Comparison of ENCODE assay signal across 31 mouse cellular contexts in genomic region chr6:89538102-89538751, GRCm38 (mm10). TPM values are rescaled to one million over a fixed set of nuclear protein-coding genes. Genes with fewer than 3 reads are reported as not detected.
DNase-seq lines count a peak whose midpoint lies in the region; ATAC-seq and TF ChIP-seq lines count a peak whose summit lies in the region.
"Had no signal": no experiment of that assay in that cellular context is flagged by ENCODE, and none has a peak within 500 bp of the region (broad histone marks: within the 10 kb centered on the region; RNA-seq: fewer than 3 reads in every experiment).

No protein-coding gene starts in this region.

- H3K9ac ChIP-seq in liver, embryonic 13.5 days, result no peak overlapping the region
- H3K9ac ChIP-seq: embryonic facial prominence, embryonic 13.5 days; forebrain, embryonic 15.5 days; heart, embryonic 12.5 days; hindbrain, embryonic 15.5 days; intestine, embryonic 15.5 days; neural tube, embryonic 13.5 days had no signal

- H3K27me3 ChIP-seq in G1E (ENCODE audit: insufficient read depth, low read length) (no peaks in the 10 kb centered on the region), myocyte (ENCODE audit: control insufficient read depth, insufficient read depth, insufficient read length) (no peaks in the 10 kb centered on the region)
- no peaks in the 10 kb centered on the region for H3K27me3 ChIP-seq in liver, embryonic 13.5 days
- H3K27me3 ChIP-seq: embryonic facial prominence, embryonic 13.5 days; forebrain, embryonic 15.5 days; heart, embryonic 12.5 days; hindbrain, embryonic 15.5 days; intestine, embryonic 15.5 days; neural tube, embryonic 13.5 days had no signal

- no peaks in the 10 kb centered on the region for H3K9me3 ChIP-seq in G1E (replicated peaks)
- H3K9me3 ChIP-seq in liver, embryonic 13.5 days (replicated peaks), result no peaks in the 10 kb centered on the region
- H3K9me3 ChIP-seq: embryonic facial prominence, embryonic 13.5 days; forebrain, embryonic 10.5 days; forebrain, embryonic 15.5 days; heart, embryonic 12.5 days; hindbrain, embryonic 10.5 days; hindbrain, embryonic 15.5 days; intestine, embryonic 15.5 days; midbrain, embryonic 10.5 days; neural tube, embryonic 13.5 days had no signal

- H3K4me1 ChIP-seq in G1E (ENCODE audit: insufficient read depth, low read depth, low read length), result peaks cover 10% of the 10 kb centered on the region
- peaks cover 11% of the 10 kb centered on the region for H3K4me1 ChIP-seq in liver, embryonic 13.5 days (replicated peaks)
- H3K4me1 ChIP-seq: embryonic facial prominence, embryonic 13.5 days; forebrain, embryonic 10.5 days; forebrain, embryonic 15.5 days; hindbrain, embryonic 10.5 days; hindbrain, embryonic 15.5 days; intestine, embryonic 15.5 days; midbrain, embryonic 10.5 days; neural tube, embryonic 13.5 days had no signal

- no peak for TF ChIP-seq CTCF in G1E (IDR thresholded peaks at IDR 0.05; ENCODE audit: low read depth, low read length)

- H3K36me3 ChIP-seq in G1E (replicated peaks) (no peaks in the 10 kb centered on the region), myocyte (ENCODE audit: control insufficient read depth, insufficient read depth) (no peaks in the 10 kb centered on the region)
- H3K36me3 ChIP-seq in liver, embryonic 13.5 days, result no peaks in the 10 kb centered on the region
- H3K36me3 ChIP-seq: embryonic facial prominence, embryonic 13.5 days; forebrain, embryonic 10.5 days; forebrain, embryonic 15.5 days; heart, embryonic 12.5 days; hindbrain, embryonic 10.5 days; hindbrain, embryonic 15.5 days; intestine, embryonic 15.5 days; neural tube, embryonic 13.5 days had no signal

- peak; percentile 49 for ATAC-seq in G1E (ENCODE audit: extremely low read depth, insufficient number of reproducible peaks, low FRiP score, poor library complexity, severe bottlenecking)
- peak; percentile 76 for ATAC-seq in liver, embryonic 13.5 days (ENCODE audit: low read depth)
- ATAC-seq: forebrain, embryonic 15.5 days; intestine, embryonic 15.5 days; midbrain, embryonic 16.5 days had no signal

- DNase-seq in 416B (ENCODE audit: low read depth) (peak; percentile 80), G1E (ENCODE audit: low spot score) (no peak)
- peak; percentile 10 for DNase-seq in liver, embryonic 13.5 days
- no peak for DNase-seq in neural tube, embryonic 10.5 days (ENCODE audit: extremely low spot score, low spot score)
- no peak for DNase-seq in T-cell, adult 2 months (ENCODE audit: low spot score)
- DNase-seq: adrenal gland, postnatal 10 days; cerebellum, adult 11 months; cerebellum, adult 9-10 months; gastrocnemius, postnatal 25 days; heart, adult 18-20 months; kidney, adult 8-10 months; kidney, postnatal 4 days; left cerebral cortex, postnatal 4 days; lung, adult 2 months; lung, postnatal 10 days; right cerebral cortex, postnatal 4 days; thymus, adult 2 months; thymus, postnatal 36 days had no signal

- H3K27ac ChIP-seq in liver, embryonic 13.5 days, result no peak overlapping the region
- H3K27ac ChIP-seq: embryonic facial prominence, embryonic 13.5 days; forebrain, embryonic 10.5 days; forebrain, embryonic 15.5 days; hindbrain, embryonic 10.5 days; hindbrain, embryonic 15.5 days; intestine, embryonic 15.5 days; kidney, postnatal 0 days; macrophage; midbrain, embryonic 10.5 days; neural tube, embryonic 13.5 days had no signal

- H3K4me3 ChIP-seq in G1E (ENCODE audit: low read depth, low read length), result no peak overlapping the region
- H3K4me3 ChIP-seq in liver, embryonic 13.5 days (replicated peaks), result no peak overlapping the region
- no peak overlapping the region for H3K4me3 ChIP-seq in myocyte
- H3K4me3 ChIP-seq: embryonic facial prominence, embryonic 13.5 days; forebrain, embryonic 10.5 days; forebrain, embryonic 15.5 days; heart, embryonic 12.5 days; hindbrain, embryonic 10.5 days; hindbrain, embryonic 15.5 days; intestine, embryonic 15.5 days; midbrain, embryonic 10.5 days; neural tube, embryonic 13.5 days had no signal

- H3ac ChIP-seq in myocyte (ENCODE audit: control insufficient read depth, insufficient read length), result no peak overlapping the region

- no peak for TF ChIP-seq POLR2A in myocyte (IDR thresholded peaks at IDR 0.05; ENCODE audit: insufficient read length, low read depth)

- H3K4me2 ChIP-seq in liver, embryonic 13.5 days, result no peak overlapping the region
- no peak overlapping the region for H3K4me2 ChIP-seq in myocyte (ENCODE audit: low read depth)
- H3K4me2 ChIP-seq: embryonic facial prominence, embryonic 13.5 days; forebrain, embryonic 15.5 days; heart, embryonic 12.5 days; hindbrain, embryonic 15.5 days; intestine, embryonic 15.5 days; neural tube, embryonic 13.5 days had no signal

- 5% methylated on average over 1 of the region's 1 CpGs for WGBS in liver, embryonic 13.5 days (ENCODE audit: insufficient replicate concordance)

- no peaks in the 10 kb centered on the region for H3K79me2 ChIP-seq in myocyte (ENCODE audit: control insufficient read depth, insufficient read depth)

TF ChIP-seq in myocyte, 11 proteins besides CTCF, POLR2A, EP300 and RAD21:
- no peak for TF ChIP-seq SRF (IDR thresholded peaks at IDR 0.05; ENCODE audit: control insufficient read depth, insufficient read length, low read depth)
- no peak for TF ChIP-seq TCF3 (IDR thresholded peaks at IDR 0.05; ENCODE audit: insufficient read length, low read depth)
- no peak for TF ChIP-seq POLR2AphosphoS2 (IDR thresholded peaks at IDR 0.05; ENCODE audit: insufficient read length, low read depth)
- TF ChIP-seq CEBPB (IDR thresholded peaks at IDR 0.05; ENCODE audit: insufficient read depth, poor library complexity, severe bottlenecking), result 0 out of 2 replicates have a peak, but pooled peaks have one; percentile 5
- no peak for TF ChIP-seq TCF12 (IDR thresholded peaks at IDR 0.05; ENCODE audit: insufficient read depth, poor library complexity, severe bottlenecking)
TF ChIP-seq in myocyte: peak in this region for 1.

RNA-seq across cellular contexts. Expression of gene Chchd6, which starts 57.2 kb away (rescaled TPM):
- 7.1 and 9.0 TPM in 2 replicates for total RNA-seq in G1E (2014; fragmentation: Nextera tagmentation)
- 4.7 and 5.3 TPM in 2 replicates for total RNA-seq in G1E (2017)
- 13.3 and 15.8 TPM in 2 replicates for polyA plus RNA-seq in G1E (2012)
- polyA plus RNA-seq in liver, embryonic 13.5 days (2015; fragmentation: Nextera tagmentation; extraction: Ambion mirVana), result 19.6 and 20.1 TPM in 2 replicates
- 28.8 TPM for polyA plus RNA-seq in myocyte (2012; fragmentation: generic; extraction: Trizol)

Comparison
In these comparisons a context has a peak if more than half of its experiments do, and no peak if none do; other contexts are left out.
1. DNase-seq: peak in 416B (single experiment) and liver, embryonic 13.5 days (single experiment); none in G1E (single experiment), neural tube, embryonic 10.5 days (single experiment) and T-cell, adult 2 months (single experiment).